Mouse (Mus musculus) frontal cortex, postnatal 10 days (tissue): Measurements from ENCODE around the gene Thop1.
A peak's percentile ranks its signal among the peaks of the same experiment; 100 is the strongest.
"Not testable (repeated sequence)": the region's sequence is repeated elsewhere in the genome, so short reads cannot be mapped to it uniquely, and the experiment has no call there.

ENCODE experiments used
- DNase-seq, 2 experiments: peaks; one replicate each; pipeline ENCODE4 v3.0.0; 2022; ENCODE audit warnings: low spot score in 2 of 2, mixed read lengths in 1 of 2

The Thop1 gene

DNA sequence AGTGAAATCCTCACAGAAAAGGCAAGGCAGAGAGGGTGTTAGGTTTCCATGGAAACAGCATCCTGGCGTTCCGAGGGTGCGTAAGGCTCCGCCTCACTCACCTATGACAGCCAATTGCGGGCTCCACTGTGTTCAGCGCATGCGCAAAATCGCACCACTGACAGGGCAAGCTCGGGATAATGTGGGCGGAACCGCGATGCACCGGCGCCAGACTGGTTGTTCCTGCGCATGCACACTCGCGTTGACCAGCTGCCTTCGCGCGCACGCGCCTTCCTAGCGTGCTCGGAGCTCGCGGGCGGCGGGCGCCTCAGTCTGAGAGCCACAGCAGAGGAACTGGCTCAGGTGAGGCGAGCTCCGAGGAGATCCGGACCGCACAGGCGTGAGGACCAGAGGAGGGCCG, at the start of gene Thop1:
Thop1 (plus strand) TSS at position 200 of the 400 bp plus-strand sequence.
- DNase-seq: peak; percentile 96 to 97

- DNase-seq: no peak
Observed at GRCm38 (mm10) chr10:81020207-81020606, 49.6 kb upstream of the Thop1 start.

DNA sequence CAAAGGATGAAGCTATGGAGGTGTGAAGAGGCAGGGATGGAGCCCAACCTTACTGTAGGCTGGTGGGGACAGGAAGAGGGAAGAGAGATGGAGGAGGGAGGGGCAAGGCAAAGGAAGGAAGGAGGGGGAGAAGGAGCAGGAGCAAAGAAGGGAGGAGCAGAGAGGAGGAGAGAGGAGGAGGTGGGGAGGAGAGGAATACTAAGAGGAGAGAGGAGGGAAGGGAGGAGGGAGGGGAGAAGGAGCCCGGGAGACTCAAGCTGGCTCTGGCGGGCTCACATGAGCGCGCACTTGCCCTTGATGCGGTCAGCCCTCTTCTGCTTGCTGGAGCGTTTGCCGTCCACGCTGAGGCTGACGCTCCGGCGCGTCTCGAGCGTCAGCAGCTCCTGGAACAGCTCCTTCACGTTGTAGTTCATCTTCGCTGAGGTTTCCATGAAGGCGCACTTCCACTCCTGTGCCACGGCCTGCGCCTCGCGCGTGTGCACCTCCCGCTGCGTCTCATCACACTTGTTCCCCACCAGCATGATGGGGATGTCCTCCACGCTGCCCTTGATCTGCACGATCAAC, 48.2 kb upstream of the Thop1 start:
- no peak for DNase-seq

GRCm38 (mm10) chr10:81022744-81023143, 47.1 kb upstream of the Thop1 start:
- no peak for DNase-seq

- no peak for DNase-seq
Observed at GRCm38 (mm10) chr10:81024346-81024937, 45.4 kb upstream of the Thop1 start.

DNA sequence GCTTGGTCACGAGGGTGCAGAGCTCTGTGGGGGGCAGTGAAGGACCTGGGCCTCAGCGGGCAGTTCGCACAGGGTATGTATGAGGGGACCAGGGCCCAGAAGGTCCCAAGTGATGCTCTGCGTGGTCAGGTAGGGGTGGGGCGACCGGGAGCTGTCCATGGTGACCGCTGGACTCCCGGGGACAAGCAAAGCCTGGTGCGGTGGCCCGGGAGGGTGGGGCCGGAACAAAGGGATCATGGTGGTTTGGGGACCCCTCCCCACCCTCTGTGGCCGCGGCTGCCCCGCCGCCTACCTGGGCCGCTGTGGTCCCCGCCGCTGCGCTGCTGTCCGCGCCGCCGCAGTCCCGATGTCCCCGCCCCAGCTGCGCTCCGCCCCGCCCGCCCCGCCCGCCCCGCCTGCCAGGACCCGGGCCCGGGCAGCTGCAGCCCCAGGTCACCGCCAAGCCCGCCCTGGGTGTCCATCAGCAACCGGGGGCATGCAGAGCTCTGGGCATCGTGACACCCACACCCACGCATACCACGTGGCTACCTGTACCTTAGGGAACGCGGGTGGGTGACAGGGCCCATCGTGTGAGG, 44.7 kb upstream of the Thop1 start:
- no peak for DNase-seq

GRCm38 (mm10) chr10:81025639-81026275, 44.1 kb upstream of the Thop1 start, which contains the start of gene Diras1:
Gene Diras1, minus strand, starts transcription at chr10:81025662.
- DNase-seq: no peak

DNA sequence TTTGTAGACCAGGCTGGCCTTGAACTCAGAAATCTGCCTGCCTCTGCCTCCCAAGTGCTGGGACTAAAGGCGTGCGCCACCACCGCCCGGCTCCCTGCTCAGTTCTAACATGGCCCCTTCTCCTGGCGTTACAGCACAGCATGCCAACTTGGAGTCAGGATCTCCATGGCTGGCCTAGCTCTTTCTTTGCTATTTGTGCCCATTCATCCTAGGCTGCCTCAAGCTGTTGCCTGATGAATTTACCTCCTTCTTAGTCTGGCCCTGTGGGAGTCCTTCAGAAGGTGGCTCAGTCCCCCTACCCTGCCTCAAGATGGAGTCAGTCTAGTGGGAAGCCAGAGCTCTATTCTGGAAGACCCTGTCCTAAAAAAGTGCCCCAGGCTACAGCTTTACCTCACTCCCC, 43.0 kb upstream of the Thop1 start:
- DNase-seq: no peak

- no peak for DNase-seq
Observed at GRCm38 (mm10) chr10:81027331-81027730, 42.5 kb upstream of the Thop1 start.

DNA sequence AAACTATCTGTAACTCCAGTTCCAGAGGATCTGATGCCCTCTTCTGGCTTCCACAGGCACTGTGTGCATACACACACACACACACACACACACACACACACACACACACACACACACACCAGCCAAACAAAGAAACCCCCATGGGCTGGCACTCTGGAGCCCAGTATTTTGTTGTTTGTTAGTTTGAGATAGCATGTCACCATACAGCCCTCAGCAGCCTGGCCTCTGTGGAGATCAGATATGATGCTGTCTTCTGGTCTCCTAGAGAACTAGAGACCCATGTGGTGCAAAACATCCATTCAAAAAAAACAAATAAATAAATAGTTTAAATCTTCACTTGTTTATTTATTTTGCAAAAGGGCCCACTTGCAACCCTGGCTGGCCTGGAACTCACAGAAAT, 41.6 kb upstream of the Thop1 start:
- DNase-seq: no peak

DNA sequence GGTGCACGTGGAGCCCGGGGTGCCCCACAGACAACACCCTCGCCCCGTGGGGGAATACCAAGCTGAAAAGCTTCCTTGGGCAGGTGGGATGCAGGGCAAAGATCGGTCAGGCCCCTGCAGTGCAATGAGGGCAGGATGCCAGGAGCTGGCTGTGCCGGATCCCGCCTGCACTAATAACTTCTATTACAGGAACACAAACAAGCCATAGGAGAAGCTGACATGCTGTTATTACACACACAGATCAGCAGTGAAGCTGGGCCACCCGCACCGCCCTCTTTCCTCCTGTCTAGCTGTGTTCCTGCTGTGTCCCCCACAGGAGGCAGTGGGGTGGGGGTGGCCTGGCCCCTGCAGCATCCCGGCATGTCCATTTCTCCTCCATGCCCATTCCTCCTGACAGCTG, 40.8 kb upstream of the Thop1 start:
- no peak for DNase-seq

- DNase-seq: no peak
Observed at GRCm38 (mm10) chr10:81033586-81033985, 36.2 kb upstream of the Thop1 start.

GRCm38 (mm10) chr10:81036251-81036650, 33.6 kb upstream of the Thop1 start:
- DNase-seq: no peak

- peak; percentile 98 to 100 for DNase-seq
Observed at GRCm38 (mm10) chr10:81036988-81037580, 32.8 kb upstream of the Thop1 start, which contains the start of gene Slc39a3. Gene Slc39a3, minus strand, starts transcription at chr10:81037426.

DNA sequence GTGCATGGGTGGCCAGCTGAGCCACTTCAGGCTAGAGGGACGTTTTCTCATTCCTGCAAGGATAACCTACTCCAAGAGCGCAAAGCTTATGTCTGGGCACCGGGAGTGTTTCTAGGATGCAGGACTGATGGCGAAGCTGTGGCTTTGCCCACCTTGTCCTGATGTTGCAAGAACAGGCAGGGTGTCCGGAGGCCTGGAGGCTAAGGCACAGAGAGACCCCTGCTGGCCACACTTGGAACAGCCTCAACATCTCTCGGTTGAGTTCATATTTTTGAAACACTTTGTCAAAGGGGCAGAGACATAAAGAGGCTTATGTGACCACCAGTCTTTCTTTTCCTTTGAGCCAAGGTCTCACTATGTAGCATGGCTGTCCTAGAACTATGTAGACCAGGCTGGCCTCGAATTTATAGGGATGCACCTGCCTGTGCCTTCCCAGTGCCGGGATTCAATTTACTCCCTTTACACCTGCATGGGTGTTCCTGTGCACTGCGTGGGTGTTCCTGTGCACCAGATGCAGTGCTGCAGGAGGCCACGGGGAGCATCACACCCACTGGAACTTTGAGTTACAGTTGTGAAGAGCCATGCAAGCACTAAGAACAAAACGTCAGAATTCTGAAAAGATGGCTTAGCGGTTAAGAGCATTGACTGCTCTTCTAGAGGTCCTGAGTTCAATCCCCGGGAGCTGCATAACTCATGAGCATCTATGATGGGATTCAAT, 28.2 kb upstream of the Thop1 start:
- peak in 1 of 2 experiments; percentile 70 for DNase-seq

GRCm38 (mm10) chr10:81045246-81045645, 24.6 kb upstream of the Thop1 start:
- not testable (repeated sequence) for DNase-seq

DNA sequence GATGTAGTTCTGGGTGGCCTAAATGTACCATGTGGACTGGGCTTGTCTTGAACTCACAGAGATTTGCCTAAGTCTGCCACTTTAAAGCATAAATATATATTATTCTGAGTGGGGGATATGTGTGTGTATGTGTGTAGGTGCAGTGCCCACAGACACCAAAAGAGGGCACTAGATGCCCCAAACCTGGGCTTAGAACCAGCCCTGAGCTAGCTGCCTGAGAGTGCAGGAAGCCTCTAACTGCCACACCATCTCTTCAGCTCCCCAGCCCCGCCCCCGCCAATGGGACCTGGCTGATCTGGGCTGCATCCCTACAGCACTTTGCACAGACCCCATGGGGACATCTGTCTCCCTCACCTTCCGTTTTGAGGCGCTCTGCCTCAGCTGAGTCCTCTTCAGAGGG, 19.2 kb upstream of the Thop1 start:
- no peak for DNase-seq

DNA sequence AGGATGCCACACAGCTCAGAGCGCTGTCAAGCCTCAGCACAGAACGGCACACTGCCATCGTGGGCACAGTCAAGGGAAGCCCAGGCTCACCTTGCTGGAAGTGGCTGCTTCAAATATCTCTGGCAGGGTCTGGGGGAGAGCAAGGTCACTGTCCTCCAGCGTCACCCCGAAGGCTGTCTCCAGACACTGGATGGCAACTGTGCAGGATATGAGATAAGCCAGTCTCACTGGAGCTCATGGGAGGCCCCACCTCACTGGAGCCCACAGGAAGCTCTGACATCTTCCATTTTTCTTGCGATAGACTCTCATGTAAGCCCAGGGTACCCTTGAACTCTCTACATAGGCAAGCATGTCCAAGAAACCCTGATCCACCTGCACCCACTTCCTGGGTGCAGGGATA, 18.7 kb upstream of the Thop1 start:
- DNase-seq: no peak

- DNase-seq: no peak
Observed at GRCm38 (mm10) chr10:81052577-81052976, 17.3 kb upstream of the Thop1 start.

GRCm38 (mm10) chr10:81055169-81055568, 14.7 kb upstream of the Thop1 start:
- no peak for DNase-seq

DNA sequence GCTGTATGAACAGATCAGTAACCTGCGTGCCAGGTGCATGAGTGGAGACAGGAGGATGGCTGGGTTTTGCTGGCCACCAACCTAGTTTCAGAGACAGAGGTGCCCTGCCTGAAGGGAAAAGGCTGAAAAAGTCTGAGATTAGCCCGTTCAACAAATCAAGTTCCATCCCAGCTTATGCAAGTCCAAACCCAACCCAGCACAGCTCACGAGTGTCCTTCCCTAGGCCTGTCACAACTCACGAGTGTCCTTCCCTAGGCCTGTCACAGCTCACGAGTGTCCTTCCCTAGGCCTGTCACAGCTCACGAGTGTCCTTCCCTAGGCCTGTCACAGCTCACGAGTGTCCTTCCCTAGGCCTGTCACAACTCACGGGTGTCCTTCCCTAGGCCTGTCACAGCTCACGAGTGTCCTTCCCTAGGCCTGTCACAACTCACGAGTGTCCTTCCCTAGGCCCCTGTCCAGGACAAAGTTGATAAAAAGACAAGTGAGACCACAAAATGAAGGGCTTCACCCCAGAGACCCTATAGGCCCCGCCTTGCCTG, 14.0 kb upstream of the Thop1 start:
- DNase-seq: not testable (repeated sequence)
